Comparison of ENCODE assay signal across 9 mouse cellular contexts in the genomic region with DNA sequence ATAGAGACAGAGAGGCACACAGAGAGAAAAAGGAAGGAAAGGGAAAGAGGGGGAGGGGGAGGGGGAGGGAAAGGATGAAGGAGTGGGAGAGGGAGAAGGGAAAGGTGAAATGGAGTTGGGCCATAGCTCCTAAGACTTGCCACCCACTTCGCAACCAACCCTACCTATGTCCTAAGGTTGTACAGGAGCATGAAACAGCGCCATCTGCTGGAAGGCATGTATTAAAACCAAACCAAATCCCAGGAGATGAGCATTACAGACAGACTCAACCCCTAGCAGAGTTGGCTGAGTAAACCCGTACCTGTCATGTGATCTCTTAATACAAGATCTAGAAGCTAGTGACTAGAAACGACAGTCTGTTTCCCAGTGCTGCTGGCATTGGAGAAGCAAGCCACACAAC.
A peak's percentile ranks its signal among the peaks of the same experiment; 100 is the strongest.
DNase-seq lines count a peak whose midpoint lies in the region; ATAC-seq and TF ChIP-seq lines count a peak whose summit lies in the region.
"Had no signal": no experiment of that assay in that cellular context is flagged by ENCODE, and none has a peak within 500 bp of the region (broad histone marks: within the 10 kb centered on the region; RNA-seq: fewer than 3 reads in every experiment).

No protein-coding gene starts in this region.

- no peak for TF ChIP-seq EP300 in lung, postnatal 0 days (IDR thresholded peaks at IDR 0.05)

- peak; percentile 9 to 65 for DNase-seq in adrenal gland, adult (ENCODE audit: inconsistent age in 2 of 2, low spot score in 1 of 2)
- no peak for DNase-seq in adrenal gland, postnatal 4 days (ENCODE audit: low spot score in 2 of 2)
- peak; percentile 9 for DNase-seq in lung, postnatal 0 days (ENCODE audit: low spot score)
- DNase-seq in lung, adult 18-20 months: no peak
- no peak for DNase-seq in spleen, postnatal 36 days (ENCODE audit: low spot score in 2 of 2)

- no peak overlapping the region for H3K27ac ChIP-seq in lung, postnatal 0 days (ENCODE audit: low read length)
- H3K27ac ChIP-seq in hindbrain, embryonic 13.5 days: no peak overlapping the region
- H3K27ac ChIP-seq in midbrain, embryonic 12.5 days (replicated peaks): no peak overlapping the region
- H3K27ac ChIP-seq: neural tube, embryonic 13.5 days had no signal

- no peaks in the 10 kb centered on the region for H3K27me3 ChIP-seq in lung, postnatal 0 days (replicated peaks; ENCODE audit: insufficient read depth, low read length)
- no peaks in the 10 kb centered on the region for H3K27me3 ChIP-seq in hindbrain, embryonic 13.5 days
- no peaks in the 10 kb centered on the region for H3K27me3 ChIP-seq in midbrain, embryonic 12.5 days
- H3K27me3 ChIP-seq: neural tube, embryonic 13.5 days had no signal

- H3K36me3 ChIP-seq in lung, postnatal 0 days (ENCODE audit: insufficient read depth, low read length): no peaks in the 10 kb centered on the region
- H3K36me3 ChIP-seq in hindbrain, embryonic 13.5 days: no peaks in the 10 kb centered on the region
- H3K36me3 ChIP-seq in midbrain, embryonic 12.5 days: no peaks in the 10 kb centered on the region
- H3K36me3 ChIP-seq: neural tube, embryonic 13.5 days had no signal

- WGBS in lung, postnatal 0 days: 24% methylated on average over 4 of the region's 4 CpGs
- 38% methylated on average over 4 of the region's 4 CpGs for WGBS in hindbrain, embryonic 13.5 days
- 27% methylated on average over 4 of the region's 4 CpGs for WGBS in midbrain, embryonic 12.5 days

- H3K9ac ChIP-seq in lung, postnatal 0 days (replicated peaks; ENCODE audit: low read depth): no peak overlapping the region
- H3K9ac ChIP-seq in hindbrain, embryonic 13.5 days: no peak overlapping the region
- no peak overlapping the region for H3K9ac ChIP-seq in midbrain, embryonic 12.5 days (replicated peaks)
- H3K9ac ChIP-seq: neural tube, embryonic 13.5 days had no signal

- H3K9me3 ChIP-seq in lung, postnatal 0 days (ENCODE audit: low read length): no peaks in the 10 kb centered on the region
- no peaks in the 10 kb centered on the region for H3K9me3 ChIP-seq in hindbrain, embryonic 13.5 days
- no peaks in the 10 kb centered on the region for H3K9me3 ChIP-seq in midbrain, embryonic 12.5 days
- H3K9me3 ChIP-seq: neural tube, embryonic 13.5 days had no signal

- H3K4me1 ChIP-seq in lung, postnatal 0 days (ENCODE audit: insufficient read depth, low read depth, low read length): no peaks in the 10 kb centered on the region
- H3K4me1 ChIP-seq in hindbrain, embryonic 13.5 days (replicated peaks): no peaks in the 10 kb centered on the region
- no peaks in the 10 kb centered on the region for H3K4me1 ChIP-seq in midbrain, embryonic 12.5 days
- H3K4me1 ChIP-seq: neural tube, embryonic 13.5 days had no signal

- peak; percentile 49 for TF ChIP-seq CTCF in lung, postnatal 0 days (IDR thresholded peaks at IDR 0.05)

- no peak for ATAC-seq in lung, postnatal 0 days
- peak; percentile 63; the same call in 1 of the 2 replicates for ATAC-seq in cerebellum, adult (ENCODE audit: insufficient number of reproducible peaks, low FRiP score, low TSS enrichment)
- ATAC-seq in hindbrain, embryonic 13.5 days (ENCODE audit: low FRiP score): 0 out of 2 replicates have a peak, but pooled peaks have one; percentile 24
- peak; percentile 27; the same call in 1 of the 2 replicates for ATAC-seq in midbrain, embryonic 12.5 days (ENCODE audit: low FRiP score, low read depth)

- H3K4me2 ChIP-seq in lung, postnatal 0 days (replicated peaks; ENCODE audit: low read depth, low read length): no peak overlapping the region
- H3K4me2 ChIP-seq in hindbrain, embryonic 13.5 days: no peak overlapping the region
- H3K4me2 ChIP-seq in midbrain, embryonic 12.5 days (replicated peaks): no peak overlapping the region
- H3K4me2 ChIP-seq: neural tube, embryonic 13.5 days had no signal

- H3K4me3 ChIP-seq in lung, postnatal 0 days (ENCODE audit: low read depth, low read length): no peak overlapping the region
- no peak overlapping the region for H3K4me3 ChIP-seq in hindbrain, embryonic 13.5 days
- no peak overlapping the region for H3K4me3 ChIP-seq in midbrain, embryonic 12.5 days
- H3K4me3 ChIP-seq: neural tube, embryonic 13.5 days had no signal

Comparison
In these comparisons a context has a peak if more than half of its experiments do, and no peak if none do; other contexts are left out.
1. DNase-seq: peak in adrenal gland, adult (2 of 2) and lung, postnatal 0 days (single experiment); none in adrenal gland, postnatal 4 days (0 of 2), lung, adult 18-20 months (0 of 2) and spleen, postnatal 36 days (0 of 2).